Mouse (Mus musculus) limb, embryonic 14.5 days (tissue): ENCODE measurements around the gene Jund. TPM values are rescaled to one million over a fixed set of nuclear protein-coding genes. Genes with fewer than 3 reads are reported as not detected.

ENCODE experiments used
- ATAC-seq: fragments of 200-750 bp; cut with Nextera tagmentation; 2 replicates; pipeline ENCODE4 v1.8.0; 2017; ENCODE audit warnings: low read depth, moderate number of reproducible peaks, moderate TSS enrichment; ENCODE audit not compliant: low FRiP score
- DNase-seq: peaks from one replicate; pipeline ENCODE4 v3.0.0-alpha.2; 2015; ENCODE audit warnings: low spot score
- H3K27ac ChIP-seq: fragments of 300-500 bp; sonication (generic); replicated peaks from 2 replicates; pipeline ENCODE4 v1.5.1; 2014; ENCODE audit warnings: low read depth, mild to moderate bottlenecking, low read length, moderate library complexity, mixed read lengths
- H3K27me3 ChIP-seq: fragments of 300-500 bp; sonication (generic); 2 replicates; pipeline ENCODE4 v1.6.1; 2014; ENCODE audit warnings: low read length, mixed read lengths; ENCODE audit not compliant: control insufficient read depth, insufficient read depth
- H3K36me3 ChIP-seq: fragments of 300-500 bp; sonication (generic); 2 replicates; pipeline ENCODE4 v1.6.1; 2014; ENCODE audit warnings: mild to moderate bottlenecking, low read length, moderate library complexity, mixed read lengths; ENCODE audit not compliant: control insufficient read depth, insufficient read depth
- H3K4me1 ChIP-seq: fragments of 300-500 bp; sonication (generic); 2 replicates; pipeline ENCODE4 v1.6.1; 2014; ENCODE audit warnings: antibody characterized with exemption, low read length, mixed read lengths; ENCODE audit not compliant: control insufficient read depth, insufficient read depth
- H3K4me2 ChIP-seq: fragments of 300-500 bp; sonication (generic); replicated peaks from 2 replicates; pipeline ENCODE4 v1.6.1; 2014; ENCODE audit warnings: low read depth, mild to moderate bottlenecking, low read length, moderate library complexity; ENCODE audit not compliant: severe bottlenecking
- H3K4me3 ChIP-seq: fragments of 300-500 bp; sonication (generic); replicated peaks from 2 replicates; pipeline ENCODE4 v1.5.1; 2014; ENCODE audit warnings: low read length
- H3K9ac ChIP-seq: fragments of 300-500 bp; sonication (generic); 2 replicates; pipeline ENCODE4 v1.6.1; 2014; ENCODE audit warnings: mild to moderate bottlenecking, low read depth, low read length, moderate library complexity; ENCODE audit not compliant: severe bottlenecking
- H3K9me3 ChIP-seq: fragments of 300-500 bp; sonication (generic); 2 replicates; pipeline ENCODE4 v1.6.1; 2016; ENCODE audit warnings: low read length; ENCODE audit not compliant: control insufficient read depth
- POLR2A ChIP-seq: fragments of 200-500 bp; IDR thresholded peaks from 2 replicates; pipeline ENCODE4 v1.8.0; 2012; ENCODE audit warnings: inconsistent platforms, mild to moderate bottlenecking, moderate library complexity, borderline replicate concordance; ENCODE audit not compliant: insufficient read depth, insufficient read length; ENCODE audit errors: extremely low read depth
- WGBS: fragments of 180-500 bp; shearing (Covaris S2); extraction: QIAGEN DNeasy Blood & Tissue Kit; methylation state at CpG from one replicate; pipeline ENCODE4 v1.1.7; 2014; 5-methylcytosine and 5-hydroxymethylcytosine counted together
- polyA plus RNA-seq, 2 experiments: library from polyadenylated mRNA; depleted of rRNA in 1 of 2; stranded (reverse) in 1 of 2; unstranded in 1 of 2; fragments of >200 nt; fragmentation: Nextera tagmentation in 1 of 2; extraction: Ambion mirVana in 1 of 2; gene quantifications; 2 replicates each; pipeline versions ENCODE4 v1.2.1 to v1.2.3; 2012 to 2014

Gene Jund
- polyA plus RNA-seq, 2 experiments, result 119 to 218 TPM

GRCm38 (mm10) chr8:70701982-70702841 lies 3.5 kb downstream of the Jund start:
- peaks cover 15% of the 10 kb centered on the region for H3K36me3 ChIP-seq
- WGBS, result 74% methylated on average over 2 of the region's 2 CpGs
- H3K9me3 ChIP-seq, result no peaks in the 10 kb centered on the region
- no peak overlapping the region for H3K4me3 ChIP-seq
- TF ChIP-seq POLR2A, result no peak
- H3K4me1 ChIP-seq, result peaks cover 15% of the 10 kb centered on the region
- no peak overlapping the region for H3K27ac ChIP-seq
- H3K9ac ChIP-seq, result no peak overlapping the region
- H3K27me3 ChIP-seq, result no peaks in the 10 kb centered on the region
- DNase-seq (no peak), ATAC-seq (no peak)
- H3K4me2 ChIP-seq, result no peak overlapping the region

- ATAC-seq, result no peak
- WGBS, result 62% methylated on average over 3 of the region's 3 CpGs
- Histone ChIP-seq H3K4me2 (no peak overlapping the region), H3K27me3 (no peaks in the 10 kb centered on the region), H3K4me3 (no peak overlapping the region), H3K9ac (no peak overlapping the region), H3K4me1 (peaks cover 9% of the 10 kb centered on the region), H3K27ac (no peak overlapping the region), H3K36me3 (peaks cover 15% of the 10 kb centered on the region), H3K9me3 (no peaks in the 10 kb centered on the region)
- no peak for TF ChIP-seq POLR2A
- no peak for DNase-seq
These were observed 4.1 kb downstream of the Jund start for GRCm38 (mm10) chr8:70702842-70703182.

- DNase-seq (no peak), ATAC-seq (no peak)
- Histone ChIP-seq H3K27me3 (no peaks in the 10 kb centered on the region), H3K9ac (no peak within 1 kb of the TSS), H3K9me3 (no peaks in the 10 kb centered on the region), H3K4me2 (no peak within 1 kb of the TSS), H3K36me3 (peaks cover 15% of the 10 kb centered on the region), H3K27ac (no peak within 1 kb of the TSS), H3K4me3 (no peak within 1 kb of the TSS), H3K4me1 (peaks cover 7% of the 10 kb centered on the region)
- WGBS, result 89% methylated on average over 3 of the region's 3 CpGs
- no peak for TF ChIP-seq POLR2A
These were observed 4.5 kb downstream of the Jund start, which contains the start of gene Iqcn for GRCm38 (mm10) chr8:70703287-70703686. Iqcn (plus strand) TSS chr8:70703457.

- H3K4me3 ChIP-seq, result no peak overlapping the region
- no peak for DNase-seq
- whole genome bisulfite sequencing, result 89% methylated on average over 14 of the region's 14 CpGs
- no peaks in the 10 kb centered on the region for H3K4me1 ChIP-seq
- H3K27ac ChIP-seq, result no peak overlapping the region
- no peaks in the 10 kb centered on the region for H3K27me3 ChIP-seq
- no peaks in the 10 kb centered on the region for H3K9me3 ChIP-seq
- no peak for TF ChIP-seq POLR2A
- no peak overlapping the region for H3K9ac ChIP-seq
- ATAC-seq, result no peak
- peaks cover 7% of the 10 kb centered on the region for H3K36me3 ChIP-seq
- no peak overlapping the region for H3K4me2 ChIP-seq
These were observed 9.5 kb downstream of the Jund start for GRCm38 (mm10) chr8:70708281-70708680.

GRCm38 (mm10) chr8:70709794-70710193 lies 11.0 kb downstream of the Jund start:
- no peak overlapping the region for H3K4me3 ChIP-seq
- ATAC-seq (no peak), DNase-seq (no peak)
- no peak overlapping the region for H3K9ac ChIP-seq
- H3K9me3 ChIP-seq, result no peaks in the 10 kb centered on the region
- no peak for TF ChIP-seq POLR2A
- 88% methylated on average over 9 of the region's 9 CpGs for WGBS
- no peaks in the 10 kb centered on the region for H3K36me3 ChIP-seq
- no peaks in the 10 kb centered on the region for H3K4me1 ChIP-seq
- no peak overlapping the region for H3K27ac ChIP-seq
- H3K27me3 ChIP-seq, result no peaks in the 10 kb centered on the region
- no peak overlapping the region for H3K4me2 ChIP-seq
